Mouse (Mus musculus) ES-E14 (cell line): ENCODE results near the gene Phactr4. TPM values are rescaled to one million over a fixed set of nuclear protein-coding genes. Genes with fewer than 3 reads are reported as not detected.

Source experiments
- DNase-seq: peaks from one replicate; pipeline ENCODE4 v3.0.0-alpha.2; 2013; ENCODE audit warnings: low read depth, low spot score
- H3K27ac ChIP-seq: 2 replicates; pipeline ENCODE4 v1.5.1; 2012; ENCODE audit warnings: low read depth, mild to moderate bottlenecking, low read length, moderate library complexity, mixed read lengths; ENCODE audit not compliant: poor library complexity, insufficient read depth, severe bottlenecking
- H3K36me3 ChIP-seq: 2 replicates; pipeline ENCODE4 v1.6.1; 2012; ENCODE audit warnings: mild to moderate bottlenecking, low read length, moderate library complexity, mixed read lengths; ENCODE audit not compliant: control insufficient read depth, poor library complexity, insufficient read depth, severe bottlenecking
- H3K4me1 ChIP-seq, 2 experiments: fragments of 150-350 bp in 1 of 2; sonication (generic) in 1 of 2; 2 replicates each; pipeline ENCODE4 v1.6.1; 2012; ENCODE audit warnings: low read length in 2 of 2, mild to moderate bottlenecking in 1 of 2, mixed read lengths in 1 of 2; ENCODE audit not compliant: control insufficient read depth in 2 of 2, insufficient read depth in 2 of 2, poor library complexity in 1 of 2
- H3K4me3 ChIP-seq, 2 experiments: fragments of 150-350 bp in 1 of 2; sonication (generic) in 1 of 2; 2 replicates each; pipeline ENCODE4 v1.5.1; 2012; ENCODE audit warnings: low read length in 2 of 2, low read depth in 1 of 2, mild to moderate bottlenecking in 1 of 2, mixed read lengths in 1 of 2; ENCODE audit not compliant: insufficient read depth in 1 of 2, poor library complexity in 1 of 2, severe bottlenecking in 1 of 2
- H3K9ac ChIP-seq: 2 replicates; pipeline ENCODE4 v1.6.1; 2012; ENCODE audit warnings: low read depth, mild to moderate bottlenecking, low read length, mixed read lengths; ENCODE audit not compliant: poor library complexity, insufficient read depth, severe bottlenecking
- H3K9me3 ChIP-seq: fragments of 150-350 bp; sonication (generic); 2 replicates; pipeline ENCODE4 v1.6.1; 2012; ENCODE audit warnings: low read depth, mild to moderate bottlenecking, low read length; ENCODE audit not compliant: control insufficient read depth, insufficient read depth
- CHD2 ChIP-seq: IDR thresholded peaks from 2 replicates; pipeline ENCODE4 v1.6.1; 2014; ENCODE audit warnings: mild to moderate bottlenecking, low read depth, low read length, inconsistent platforms
- HCFC1 ChIP-seq: IDR thresholded peaks from 2 replicates; pipeline ENCODE4 v1.6.1; 2012; ENCODE audit warnings: low read length, inconsistent platforms, borderline replicate concordance; ENCODE audit not compliant: insufficient read depth
- MAFK ChIP-seq: IDR thresholded peaks from 2 replicates; pipeline ENCODE4 v1.6.1; 2014; ENCODE audit warnings: mild to moderate bottlenecking, low read depth, low read length, inconsistent platforms; ENCODE audit not compliant: insufficient read depth
- ZC3H11A ChIP-seq: IDR thresholded peaks from 2 replicates; pipeline ENCODE4 v1.6.1; 2012; ENCODE audit warnings: low read depth, mild to moderate bottlenecking, inconsistent platforms, low read length, borderline replicate concordance
- ZNF384 ChIP-seq: IDR thresholded peaks from 2 replicates; pipeline ENCODE4 v1.6.1; 2012; ENCODE audit warnings: low read depth, low read length, inconsistent platforms
- in situ Hi-C, 2 experiments: fragments of 600-800 bp; cut with MboI; formaldehyde crosslinking; loops; one replicate each; pipeline ENCODE4 v1.15.1; 2025; ENCODE audit warnings: low sequenced_read_pairs in 2 of 2, inconsistent platforms in 1 of 2; ENCODE audit not compliant: unreplicated experiment in 2 of 2
- total RNA-seq: library from RNA; depleted of rRNA; stranded (reverse); fragments of 300-350 nt; gene quantifications from 2 replicates; pipeline ENCODE4 v1.2.3, GENCODE M21; 2012

Phactr4 gene
- total RNA-seq, 1 experiment, result 7.8 TPM

DNA sequence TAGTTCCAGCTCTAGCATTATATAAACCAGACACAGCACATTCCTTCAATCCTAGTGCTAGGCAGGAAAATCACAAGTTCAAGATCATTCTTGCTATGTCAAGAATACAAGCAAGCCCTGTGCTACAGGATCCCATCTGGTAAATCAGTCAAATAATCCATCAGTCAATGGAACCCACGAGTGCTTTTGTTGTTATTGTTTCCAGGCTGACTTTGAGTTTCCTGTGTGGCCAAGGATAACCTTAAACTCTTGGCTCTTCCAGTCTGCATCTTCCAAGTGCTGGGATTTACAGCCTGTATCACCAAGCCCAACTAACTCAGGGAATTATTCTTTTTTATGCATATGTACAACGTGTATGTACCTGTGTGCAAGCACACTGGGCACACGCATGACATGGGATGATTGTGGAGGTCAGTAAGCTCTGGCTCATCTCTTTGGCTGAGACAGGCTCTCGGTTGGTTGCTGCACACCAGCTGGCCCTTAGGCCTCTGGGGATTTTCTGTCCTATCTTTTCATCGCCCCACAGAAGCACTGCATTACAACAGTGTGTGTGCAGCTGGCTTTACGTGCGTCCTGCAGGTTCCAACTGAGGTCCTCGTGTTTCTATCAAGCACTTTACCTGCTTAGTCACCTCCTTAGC lies 36.4 kb downstream of the Phactr4 start:
- H3K27ac ChIP-seq, result no peak overlapping the region
- TF ChIP-seq CHD2 (no peak), HCFC1 (no peak), ZC3H11A (no peak), MAFK (no peak), ZNF384 (no peak)
- H3K4me3 ChIP-seq, result no peak overlapping the region
- H3K4me1 ChIP-seq, result no peaks in the 10 kb centered on the region
- H3K36me3 ChIP-seq, result no peaks in the 10 kb centered on the region
- H3K9ac ChIP-seq, result no peak overlapping the region
- DNase-seq, result no peak
- in situ Hi-C loops, result no loop called here
- H3K9me3 ChIP-seq, result no peaks in the 10 kb centered on the region

DNA sequence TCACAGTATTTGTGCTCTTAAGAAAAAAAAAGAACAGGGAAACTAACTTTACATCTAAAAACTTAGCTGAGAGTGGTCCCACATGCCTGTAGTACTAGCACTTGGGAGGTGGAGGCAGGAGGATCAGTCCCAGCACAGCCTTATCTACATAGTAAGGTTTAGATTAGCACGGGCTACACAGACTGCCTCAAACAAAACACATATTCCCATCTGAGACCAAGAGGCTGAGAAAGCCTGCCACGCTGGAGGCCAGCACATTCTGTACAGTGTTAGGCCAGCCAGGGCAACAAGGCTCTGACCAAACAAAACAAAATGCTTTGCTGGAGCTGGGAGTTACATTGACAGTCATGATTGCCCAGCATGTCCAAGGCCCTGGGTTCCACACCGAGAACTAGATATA lies 38.8 kb downstream of the Phactr4 start:
- H3K36me3 ChIP-seq, result no peaks in the 10 kb centered on the region
- DNase-seq, result no peak
- H3K9me3 ChIP-seq, result no peaks in the 10 kb centered on the region
- no peak overlapping the region for H3K27ac ChIP-seq
- TF ChIP-seq CHD2 (no peak), MAFK (no peak), ZC3H11A (no peak), ZNF384 (no peak), HCFC1 (no peak)
- no peak overlapping the region for H3K4me3 ChIP-seq
- H3K9ac ChIP-seq, result no peak overlapping the region
- in situ Hi-C loops, result no loop called here
- H3K4me1 ChIP-seq, result no peaks in the 10 kb centered on the region

DNA sequence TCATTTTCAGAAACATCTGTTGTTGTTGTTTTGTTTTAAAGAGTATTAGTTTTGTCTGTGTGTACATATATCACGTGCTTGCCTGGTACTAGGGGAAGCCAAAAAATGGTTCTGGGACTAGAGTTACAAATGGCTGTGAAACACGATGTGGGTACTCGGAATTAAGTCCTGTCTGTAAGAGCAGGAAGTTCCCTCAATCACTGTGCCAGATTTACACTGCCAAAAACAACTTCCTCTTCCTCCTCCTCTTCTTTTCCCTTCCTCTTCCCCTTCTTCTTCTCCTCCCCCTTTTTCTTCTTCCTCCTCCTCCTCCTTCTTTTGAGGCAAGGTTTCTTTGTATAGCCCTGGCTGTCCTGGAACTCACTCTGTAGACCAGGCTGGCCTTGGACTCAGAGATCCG lies 40.0 kb downstream of the Phactr4 start:
- in situ Hi-C loops, result no loop called here
- Histone ChIP-seq H3K9ac (no peak overlapping the region), H3K4me3 (no peak overlapping the region), H3K9me3 (no peaks in the 10 kb centered on the region), H3K36me3 (peaks cover 4% of the 10 kb centered on the region; the same call in 1 of the 2 replicates), H3K4me1 (no peaks in the 10 kb centered on the region), H3K27ac (no peak overlapping the region)
- no peak for TF ChIP-seq MAFK
- TF ChIP-seq ZNF384, result no peak
- no peak for TF ChIP-seq CHD2
- no peak for TF ChIP-seq HCFC1
- no peak for TF ChIP-seq ZC3H11A
- DNase-seq, result no peak

DNA sequence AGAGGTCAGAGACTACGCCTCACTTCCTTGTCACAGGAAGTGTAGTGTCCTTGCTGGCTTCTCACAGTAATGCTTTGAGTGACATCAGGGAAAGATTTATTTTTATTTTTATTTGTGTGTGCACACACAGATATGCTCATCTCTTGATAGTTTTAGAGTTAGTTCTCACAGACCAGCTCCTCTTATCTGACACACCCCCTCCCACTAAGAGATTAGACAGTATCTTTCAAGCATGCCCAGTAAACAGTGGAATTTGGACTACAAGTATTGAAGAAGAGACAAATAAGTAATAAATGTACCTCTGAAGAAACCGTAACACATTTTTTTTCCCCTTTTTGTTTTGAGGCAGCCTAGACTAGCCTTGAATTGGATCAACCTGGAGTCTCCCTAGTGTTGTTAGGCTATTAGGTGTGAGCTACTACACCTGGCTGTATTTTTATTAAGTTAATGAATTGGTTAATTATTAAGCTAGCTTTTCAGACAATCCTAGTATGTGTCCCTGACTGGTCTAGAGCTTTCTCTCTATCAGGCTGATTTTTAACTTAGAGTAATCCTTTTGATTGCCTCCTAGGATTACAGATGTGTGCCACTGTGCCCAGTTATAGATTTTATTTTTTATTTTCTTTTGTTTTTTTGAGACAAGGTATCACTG lies 41.2 kb downstream of the Phactr4 start:
- TF ChIP-seq CHD2 (no peak), MAFK (no peak), HCFC1 (no peak), ZC3H11A (no peak), ZNF384 (no peak)
- Histone ChIP-seq H3K4me1 (no peaks in the 10 kb centered on the region), H3K36me3 (peaks cover 7% of the 10 kb centered on the region; the same call in 1 of the 2 replicates), H3K9ac (no peak overlapping the region), H3K27ac (no peak overlapping the region), H3K9me3 (no peaks in the 10 kb centered on the region), H3K4me3 (no peak overlapping the region)
- in situ Hi-C loops, result no loop called here
- DNase-seq, result no peak

DNA sequence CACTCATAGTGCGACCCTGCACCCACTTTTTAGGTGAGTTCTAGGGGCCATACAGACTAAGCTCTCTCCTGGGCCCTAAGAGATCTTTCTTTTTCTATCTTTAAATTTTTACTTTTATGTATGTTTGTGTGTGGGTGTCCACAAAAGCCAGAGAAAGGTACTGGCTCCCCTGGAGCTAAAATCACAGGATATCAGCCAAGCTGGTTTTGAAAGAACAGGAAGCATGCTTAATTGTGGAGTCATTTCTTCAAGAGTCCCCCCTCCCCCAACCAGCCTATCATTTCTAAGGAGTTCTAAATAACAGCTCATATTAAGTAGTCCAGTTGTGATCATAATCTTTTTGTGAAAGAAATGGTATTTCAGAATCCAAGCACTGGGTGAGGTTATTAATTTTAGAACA lies 48.5 kb downstream of the Phactr4 start:
- DNase-seq, result no peak
- Histone ChIP-seq H3K4me3 (no peak overlapping the region), H3K27ac (no peak overlapping the region), H3K9me3 (no peaks in the 10 kb centered on the region), H3K4me1 (no peaks in the 10 kb centered on the region), H3K36me3 (peaks cover 18% of the 10 kb centered on the region), H3K9ac (no peak overlapping the region)
- TF ChIP-seq HCFC1 (no peak), ZC3H11A (no peak), CHD2 (no peak), MAFK (no peak), ZNF384 (no peak)
- in situ Hi-C loops, result no loop called here
